Mouse (Mus musculus) thymus, postnatal 36 days (tissue): ENCODE results near the gene Dock7.

Source experiments
- DNase-seq, 2 experiments: peaks; one replicate each; pipeline ENCODE4 v3.0.0; 2022; ENCODE audit warnings: mixed read lengths in 2 of 2

The Dock7 gene

DNA sequence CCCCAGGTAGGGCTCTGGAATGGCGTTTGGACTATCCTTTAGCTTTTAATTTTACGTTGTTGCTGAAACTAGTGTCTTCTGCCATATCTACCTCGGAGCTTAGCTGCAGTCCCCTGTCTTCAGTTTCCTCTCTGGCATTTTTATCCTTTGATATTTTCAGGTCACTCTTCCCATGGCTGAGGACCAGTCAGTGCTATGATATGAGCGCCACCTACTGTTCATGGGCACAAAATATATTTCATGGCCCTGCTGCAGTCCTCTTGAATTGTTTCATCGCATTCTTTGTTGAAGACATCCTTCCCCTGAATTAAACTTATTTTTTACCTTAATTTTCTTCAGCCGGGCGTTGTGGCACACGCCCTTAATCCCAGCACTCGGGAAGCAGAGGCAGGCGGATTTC lies 233.6 kb downstream of the Dock7 start:
- no peak for DNase-seq
